Mouse (Mus musculus): ENCODE results near the gene Moap1. TPM values are rescaled to one million over a fixed set of nuclear protein-coding genes. Genes with fewer than 3 reads are reported as not detected.
A peak's percentile ranks its signal among the peaks of the same experiment; 100 is the strongest.

Gene Moap1
- total RNA-seq, 2 experiments from 2014 or later: 6.3 to 6.6 TPM

- intact Hi-C loops (cut with DNase I): loop anchor here (5.0 kb wide), 1 partner anchor 132 kb away; the partner anchor contains the start of gene Btbd7
These were observed 1.4 kb upstream of the Moap1 start for GRCm38 (mm10) chr12:102744839-102745238.

GRCm38 (mm10) chr12:102743036-102743588 lies 349 bp downstream of the Moap1 start:
- DNase-seq: no peak
- intact Hi-C loops (cut with DNase I): loop anchor here (5.0 kb wide), 1 partner anchor 134 kb away; the partner anchor contains the start of gene Btbd7

More at GRCm38 (mm10) chr12:102744839-102745238, 1.4 kb upstream of the Moap1 start:
- DNase-seq: no peak

GRCm38 (mm10) chr12:102742056-102742455 lies 1.4 kb downstream of the Moap1 start:
- intact Hi-C loops (cut with DNase I): loop anchor here (5.0 kb wide), 1 partner anchor 135 kb away; the partner anchor contains the start of gene Btbd7

GRCm38 (mm10) chr12:102740285-102740684 lies 3.2 kb downstream of the Moap1 start:
- no peak for DNase-seq
- intact Hi-C loops (cut with DNase I): loop anchor here (2.0 to 5.0 kb wide), 2 partner anchors 137 to 325 kb away; partner anchors contain the start of gene Btbd7

More at GRCm38 (mm10) chr12:102742056-102742455, 1.4 kb downstream of the Moap1 start:
- DNase-seq: no peak

- intact Hi-C loops (cut with DNase I): no loop called here
- no peak for DNase-seq
These were observed 4.4 kb downstream of the Moap1 start for GRCm38 (mm10) chr12:102739096-102739495.

- intact Hi-C loops (cut with DNase I): loop anchor here (5.0 kb wide), 1 partner anchor 211 kb away; no protein-coding TSS in a partner anchor
- DNase-seq: peak; percentile 66 to 75
These were observed 10.1 kb downstream of the Moap1 start for GRCm38 (mm10) chr12:102733381-102733780.

- no peak for DNase-seq
- intact Hi-C loops (cut with DNase I): loop anchor here (5.0 kb wide), 1 partner anchor 209 kb away; no protein-coding TSS in a partner anchor
These were observed 12.5 kb downstream of the Moap1 start for GRCm38 (mm10) chr12:102730798-102731619.

- DNase-seq: peak; percentile 40 to 46
These were observed 13.3 kb downstream of the Moap1 start for GRCm38 (mm10) chr12:102729855-102730797.

GRCm38 (mm10) chr12:102725761-102726175 lies 17.7 kb downstream of the Moap1 start:
- intact Hi-C loops (cut with DNase I): no loop called here
- no peak for DNase-seq

More at GRCm38 (mm10) chr12:102729855-102730797, 13.3 kb downstream of the Moap1 start:
- intact Hi-C loops (cut with DNase I): loop anchor here (5.0 kb wide), 1 partner anchor 208 kb away; no protein-coding TSS in a partner anchor

GRCm38 (mm10) chr12:102725146-102725545 lies 18.3 kb downstream of the Moap1 start:
- intact Hi-C loops (cut with DNase I): no loop called here
- DNase-seq: no peak

GRCm38 (mm10) chr12:102723861-102724260 lies 19.6 kb downstream of the Moap1 start:
- intact Hi-C loops (cut with DNase I): no loop called here
- DNase-seq: no peak

- no peak for DNase-seq
- intact Hi-C loops (cut with DNase I): no loop called here
These were observed 20.5 kb downstream of the Moap1 start for GRCm38 (mm10) chr12:102722966-102723365.

GRCm38 (mm10) chr12:102722451-102722850 lies 21.0 kb downstream of the Moap1 start:
- no peak for DNase-seq
- intact Hi-C loops (cut with DNase I): no loop called here

- DNase-seq: peak; percentile 27 to 56
- intact Hi-C loops (cut with DNase I): no loop called here
These were observed 23.7 kb downstream of the Moap1 start for GRCm38 (mm10) chr12:102719552-102720315.

- no peak for DNase-seq
- intact Hi-C loops (cut with DNase I): no loop called here
These were observed 28.6 kb downstream of the Moap1 start for GRCm38 (mm10) chr12:102714654-102715395.

GRCm38 (mm10) chr12:102714116-102714515 lies 29.3 kb downstream of the Moap1 start:
- intact Hi-C loops (cut with DNase I): no loop called here
- DNase-seq: no peak

GRCm38 (mm10) chr12:102713153-102713865 lies 30.2 kb downstream of the Moap1 start:
- DNase-seq: no peak
- intact Hi-C loops (cut with DNase I): no loop called here

GRCm38 (mm10) chr12:102710851-102711375 lies 32.5 kb downstream of the Moap1 start:
- intact Hi-C loops (cut with DNase I): no loop called here

More at GRCm38 (mm10) chr12:102710851-102711375, 32.5 kb downstream of the Moap1 start:
- DNase-seq: no peak
